Mouse (Mus musculus) neural tube, embryonic 11.5 days (tissue): ENCODE data around the gene Vldlr. TPM values are rescaled to one million over a fixed set of nuclear protein-coding genes. Genes with fewer than 3 reads are reported as not detected.

Experiments used
- ATAC-seq: fragments of 200-750 bp; cut with Nextera tagmentation; 2 replicates; pipeline ENCODE4 v1.8.0; 2017; ENCODE audit warnings: moderate number of reproducible peaks, mild to moderate bottlenecking, moderate TSS enrichment, moderate library complexity; ENCODE audit not compliant: insufficient read depth, low FRiP score, low TSS enrichment
- DNase-seq: peaks from one replicate; pipeline ENCODE4 v3.0.0-alpha.2; 2015; ENCODE audit warnings: low spot score
- H3K27ac ChIP-seq: fragments of 300-500 bp; sonication (generic); 2 replicates; pipeline ENCODE4 v1.5.1; 2014; ENCODE audit warnings: low read depth, mild to moderate bottlenecking, low read length
- H3K27me3 ChIP-seq: fragments of 300-500 bp; sonication (generic); 2 replicates; pipeline ENCODE4 v1.6.1; 2014; ENCODE audit warnings: mild to moderate bottlenecking, low read length, mixed read lengths; ENCODE audit not compliant: control insufficient read depth, insufficient read depth
- H3K36me3 ChIP-seq: fragments of 300-500 bp; sonication (generic); 2 replicates; pipeline ENCODE4 v1.6.1; 2014; ENCODE audit warnings: mild to moderate bottlenecking, low read length, moderate library complexity, mixed read lengths; ENCODE audit not compliant: control insufficient read depth, insufficient read depth
- H3K4me1 ChIP-seq: fragments of 300-500 bp; sonication (generic); 2 replicates; pipeline ENCODE4 v1.6.1; 2014; ENCODE audit warnings: low read length, mixed read lengths; ENCODE audit not compliant: control insufficient read depth, insufficient read depth
- H3K4me2 ChIP-seq: fragments of 300-500 bp; sonication (generic); 2 replicates; pipeline ENCODE4 v1.6.1; 2014; ENCODE audit warnings: low read depth, mild to moderate bottlenecking, moderate library complexity
- H3K4me3 ChIP-seq: fragments of 300-500 bp; sonication (generic); 2 replicates; pipeline ENCODE4 v1.5.1; 2014; ENCODE audit warnings: low read depth, low read length
- H3K9ac ChIP-seq: fragments of 300-500 bp; sonication (generic); 2 replicates; pipeline ENCODE4 v1.6.1; 2014; ENCODE audit warnings: mild to moderate bottlenecking, low read length
- H3K9me3 ChIP-seq: fragments of 300-500 bp; sonication (generic); 2 replicates; pipeline ENCODE4 v1.6.1; 2016; ENCODE audit warnings: low read length; ENCODE audit not compliant: control insufficient read depth
- WGBS: fragments of 180-500 bp; shearing (Covaris S2); extraction: QIAGEN DNeasy Blood & Tissue Kit; methylation state at CpG from one replicate; pipeline ENCODE4 v1.1.7; 2014; 5-methylcytosine and 5-hydroxymethylcytosine counted together
- polyA plus RNA-seq: library from polyadenylated mRNA; unstranded; fragments of >200 nt; fragmentation: Nextera tagmentation; extraction: Ambion mirVana; gene quantifications from 2 replicates; pipeline ENCODE4 v1.2.1, GENCODE M21; 2014

The Vldlr gene
- polyA plus RNA-seq: 12.2 and 14.3 TPM in 2 replicates

GRCm38 (mm10) chr19:27216318-27216717, at the start of gene Vldlr:
Gene Vldlr, plus strand, starts transcription at chr19:27216484.
- peak within 1 kb of the TSS; percentile 80 for H3K4me2 ChIP-seq
- no peaks in the 10 kb centered on the region for H3K4me1 ChIP-seq
- peak within 1 kb of the TSS; percentile 80 for H3K4me3 ChIP-seq
- no peaks in the 10 kb centered on the region for H3K9me3 ChIP-seq
- H3K27me3 ChIP-seq: no peaks in the 10 kb centered on the region
- H3K9ac ChIP-seq: peak within 1 kb of the TSS; percentile 73
- 3% methylated on average over 11 of the region's 11 CpGs for WGBS
- H3K27ac ChIP-seq: peak within 1 kb of the TSS; percentile 84
- DNase-seq: no peak
- no peaks in the 10 kb centered on the region for H3K36me3 ChIP-seq
- no peak for ATAC-seq

- no peak for ATAC-seq
- Histone ChIP-seq H3K9me3 (no peaks in the 10 kb centered on the region), H3K27me3 (no peaks in the 10 kb centered on the region), H3K36me3 (no peaks in the 10 kb centered on the region), H3K4me3 (no peak overlapping the region), H3K9ac (no peak overlapping the region), H3K4me2 (no peak overlapping the region), H3K4me1 (no peaks in the 10 kb centered on the region), H3K27ac (no peak overlapping the region)
- 71% methylated on average over 5 of the region's 5 CpGs for WGBS
- no peak for DNase-seq
These were observed 48.5 kb upstream of the Vldlr start for GRCm38 (mm10) chr19:27167601-27168319.

- Histone ChIP-seq H3K4me3 (no peak overlapping the region), H3K4me2 (no peak overlapping the region), H3K27ac (no peak overlapping the region), H3K9me3 (no peaks in the 10 kb centered on the region), H3K27me3 (no peaks in the 10 kb centered on the region), H3K36me3 (no peaks in the 10 kb centered on the region), H3K4me1 (no peaks in the 10 kb centered on the region), H3K9ac (no peak overlapping the region)
- WGBS: 87% methylated on average over 2 of the region's 2 CpGs
- DNase-seq (no peak), ATAC-seq (no peak)
These were observed 42.4 kb upstream of the Vldlr start for GRCm38 (mm10) chr19:27173836-27174235.

GRCm38 (mm10) chr19:27175617-27176016, 40.7 kb upstream of the Vldlr start:
- ATAC-seq: no peak
- Histone ChIP-seq H3K36me3 (no peaks in the 10 kb centered on the region), H3K4me3 (no peak overlapping the region), H3K9me3 (no peaks in the 10 kb centered on the region), H3K4me2 (no peak overlapping the region), H3K27ac (no peak overlapping the region), H3K4me1 (no peaks in the 10 kb centered on the region), H3K9ac (no peak overlapping the region), H3K27me3 (no peaks in the 10 kb centered on the region)
- 92% methylated on average over 1 of the region's 1 CpGs for WGBS
- DNase-seq: no peak

- H3K4me3 ChIP-seq: no peak overlapping the region
- 89% methylated on average over 4 of the region's 4 CpGs for WGBS
- H3K36me3 ChIP-seq: no peaks in the 10 kb centered on the region
- ATAC-seq: no peak
- no peaks in the 10 kb centered on the region for H3K27me3 ChIP-seq
- no peak for DNase-seq
- H3K27ac ChIP-seq: no peak overlapping the region
- H3K4me1 ChIP-seq: no peaks in the 10 kb centered on the region
- no peak overlapping the region for H3K4me2 ChIP-seq
- no peaks in the 10 kb centered on the region for H3K9me3 ChIP-seq
- H3K9ac ChIP-seq: no peak overlapping the region
These were observed 39.7 kb upstream of the Vldlr start for GRCm38 (mm10) chr19:27176558-27176957.

GRCm38 (mm10) chr19:27178195-27178807, 38.0 kb upstream of the Vldlr start:
- 84% methylated on average over 5 of the region's 5 CpGs for WGBS
- no peak overlapping the region for H3K9ac ChIP-seq
- H3K9me3 ChIP-seq: no peaks in the 10 kb centered on the region
- no peak overlapping the region for H3K27ac ChIP-seq
- no peaks in the 10 kb centered on the region for H3K27me3 ChIP-seq
- H3K4me3 ChIP-seq: no peak overlapping the region
- no peak overlapping the region for H3K4me2 ChIP-seq
- no peaks in the 10 kb centered on the region for H3K36me3 ChIP-seq
- DNase-seq: no peak
- H3K4me1 ChIP-seq: no peaks in the 10 kb centered on the region
- no peak for ATAC-seq

- Histone ChIP-seq H3K4me2 (no peak overlapping the region), H3K4me3 (no peak overlapping the region), H3K4me1 (no peaks in the 10 kb centered on the region), H3K27ac (no peak overlapping the region), H3K9ac (no peak overlapping the region), H3K9me3 (no peaks in the 10 kb centered on the region), H3K36me3 (no peaks in the 10 kb centered on the region), H3K27me3 (no peaks in the 10 kb centered on the region)
- 87% methylated on average over 18 of the region's 18 CpGs for WGBS
- DNase-seq (no peak), ATAC-seq (no peak)
These were observed 35.7 kb upstream of the Vldlr start for GRCm38 (mm10) chr19:27180351-27181122.

- H3K36me3 ChIP-seq: no peaks in the 10 kb centered on the region
- H3K4me1 ChIP-seq: no peaks in the 10 kb centered on the region
- no peak overlapping the region for H3K4me2 ChIP-seq
- H3K27me3 ChIP-seq: no peaks in the 10 kb centered on the region
- DNase-seq: no peak
- no peak overlapping the region for H3K27ac ChIP-seq
- 90% methylated on average over 7 of the region's 7 CpGs for whole genome bisulfite sequencing
- H3K9me3 ChIP-seq: no peaks in the 10 kb centered on the region
- H3K4me3 ChIP-seq: no peak overlapping the region
- ATAC-seq: no peak
- H3K9ac ChIP-seq: no peak overlapping the region
These were observed 32.8 kb upstream of the Vldlr start for GRCm38 (mm10) chr19:27183511-27183910.
